Mouse (Mus musculus): ENCODE results near the gene Mlh1.

DNA sequence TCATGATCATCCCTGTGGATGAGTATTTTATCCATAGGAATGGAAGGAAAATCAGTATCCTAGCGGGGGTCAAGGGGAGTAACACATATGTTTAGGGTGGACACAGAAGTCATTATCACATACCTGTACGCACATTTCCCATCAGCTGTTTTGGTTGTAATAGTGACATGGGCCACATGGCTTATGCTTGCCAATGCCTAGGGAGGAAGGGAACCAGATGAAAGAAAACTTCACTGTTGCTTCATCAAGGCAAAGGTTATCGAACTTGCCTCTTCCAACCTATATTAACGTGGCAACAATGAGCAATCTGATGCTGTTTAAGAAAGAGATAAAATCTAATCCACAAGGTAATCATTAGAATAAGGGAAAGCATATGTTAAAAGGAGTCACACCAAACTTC is 10.2 kb downstream of the Mlh1 start:
- TF ChIP-seq POLR2A (IDR thresholded peaks at IDR 0.05; ENCODE audit: borderline replicate concordance, extremely low read depth, insufficient read depth, insufficient read length, poor library complexity, severe bottlenecking) (no peak), CTCF (IDR thresholded peaks at IDR 0.05; ENCODE audit: borderline replicate concordance, extremely low read depth, insufficient read depth, insufficient read length) (no peak)

Data from brain, embryonic 14.5 days (tissue).